Mouse (Mus musculus) bone marrow, adult 2 months (tissue): ENCODE results near the gene Xpo4. TPM values are rescaled to one million over a fixed set of nuclear protein-coding genes. Genes with fewer than 3 reads are reported as not detected.

ENCODE experiments used
- H3K27ac ChIP-seq: fragments of 200-500 bp; 2 replicates; pipeline ENCODE4 v1.5.1; 2012; ENCODE audit warnings: low read depth, mild to moderate bottlenecking, control low read depth, inconsistent platforms, low read length; ENCODE audit not compliant: control insufficient read depth, poor library complexity, insufficient read depth
- H3K4me1 ChIP-seq: fragments of 200-500 bp; 2 replicates; pipeline ENCODE4 v1.6.1; 2011; ENCODE audit warnings: low read length; ENCODE audit not compliant: control insufficient read depth, insufficient read depth
- H3K4me3 ChIP-seq: fragments of 200-500 bp; replicated peaks from 2 replicates; pipeline ENCODE3; 2011; ENCODE audit warnings: mild to moderate bottlenecking, low read depth, low read length, control low read depth; ENCODE audit not compliant: control insufficient read depth
- CTCF ChIP-seq: fragments of 200-500 bp; IDR thresholded peaks from 2 replicates; pipeline ENCODE4 v1.5.1; 2011; ENCODE audit warnings: low read length, control low read depth; ENCODE audit not compliant: control insufficient read depth, insufficient read depth
- POLR2A ChIP-seq: fragments of 200-500 bp; IDR thresholded peaks from 2 replicates; pipeline ENCODE4 v1.6.1; 2011; ENCODE audit warnings: low read depth, mild to moderate bottlenecking, control low read depth, low read length, borderline replicate concordance; ENCODE audit not compliant: control insufficient read depth
- WGBS: fragments of 180-500 bp; shearing (Covaris S2); methylation state at CpG from one replicate; pipeline ENCODE4 v1.1.7; 2018; 5-methylcytosine and 5-hydroxymethylcytosine counted together
- polyA plus RNA-seq: library from polyadenylated mRNA; stranded (reverse); fragments of >200 nt; gene quantifications from 2 replicates; pipeline ENCODE4 v1.2.4, GENCODE M21; 2011; ENCODE audit warnings: low replicate concordance; ENCODE audit not compliant: missing spikeins, insufficient read depth, insufficient read length

Xpo4 gene
- polyA plus RNA-seq, 1 experiment: 10.1 TPM

GRCm38 (mm10) chr14:57615828-57616227 lies 49.4 kb downstream of the Xpo4 start:
- 91% methylated on average over 6 of the region's 6 CpGs for WGBS
- TF ChIP-seq CTCF: no peak
- no peak for TF ChIP-seq POLR2A

DNA sequence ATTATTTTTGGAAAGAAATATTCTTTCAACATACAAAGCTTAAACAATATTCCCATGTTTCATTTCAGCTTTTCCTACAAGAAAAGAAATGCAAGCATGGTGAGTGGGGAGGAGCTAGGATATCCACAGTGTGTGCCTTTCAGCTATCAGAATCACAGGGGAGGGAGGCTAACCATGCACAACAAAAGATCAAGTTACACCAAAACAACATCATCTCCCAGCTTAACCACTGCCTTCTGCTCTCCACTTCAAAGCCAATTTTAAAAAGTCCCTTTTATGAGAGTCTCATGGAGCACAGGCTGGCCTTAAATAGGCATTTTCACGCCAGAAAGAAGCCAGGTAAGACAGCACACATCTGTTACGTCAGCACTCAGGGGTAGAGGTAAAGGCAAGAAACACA lies 54.2 kb downstream of the Xpo4 start:
- WGBS: 90% methylated on average over 2 of the region's 2 CpGs
- Histone ChIP-seq H3K27ac (no peak overlapping the region), H3K4me3 (no peak overlapping the region), H3K4me1 (no peaks in the 10 kb centered on the region)
- no peak for TF ChIP-seq CTCF
- TF ChIP-seq POLR2A: no peak

More at GRCm38 (mm10) chr14:57615828-57616227, 49.4 kb downstream of the Xpo4 start:
- Histone ChIP-seq H3K27ac (no peak overlapping the region), H3K4me1 (no peaks in the 10 kb centered on the region; the same call in 1 of the 2 replicates), H3K4me3 (no peak overlapping the region)

DNA sequence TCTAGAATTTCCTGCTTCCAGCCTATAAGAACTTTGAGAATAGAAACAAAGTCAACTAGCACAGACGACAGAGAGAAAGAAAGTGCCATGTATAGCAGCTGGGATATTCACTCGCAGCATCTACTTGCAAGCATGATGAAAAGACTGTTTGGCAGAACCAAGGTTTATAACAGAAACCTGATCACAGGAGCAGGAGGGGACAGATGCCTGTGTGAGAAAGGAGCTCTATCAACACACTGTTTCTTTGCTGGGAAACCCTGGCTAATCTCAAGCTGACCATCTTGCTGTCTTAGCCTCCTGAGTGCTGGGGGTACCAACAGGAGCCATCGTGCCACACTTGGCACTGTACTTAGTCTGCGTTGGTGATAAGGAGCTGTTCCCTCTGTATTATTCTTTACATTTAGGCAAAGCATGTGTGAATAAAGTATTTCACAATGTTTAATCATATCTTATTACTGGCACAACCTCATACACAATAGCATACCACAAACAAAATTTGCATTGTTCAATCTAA lies 55.4 kb downstream of the Xpo4 start:
- Histone ChIP-seq H3K4me1 (no peaks in the 10 kb centered on the region), H3K4me3 (no peak overlapping the region), H3K27ac (no peak overlapping the region)
- WGBS: 72% methylated on average over 4 of the region's 4 CpGs
- TF ChIP-seq POLR2A (no peak), CTCF (no peak)

DNA sequence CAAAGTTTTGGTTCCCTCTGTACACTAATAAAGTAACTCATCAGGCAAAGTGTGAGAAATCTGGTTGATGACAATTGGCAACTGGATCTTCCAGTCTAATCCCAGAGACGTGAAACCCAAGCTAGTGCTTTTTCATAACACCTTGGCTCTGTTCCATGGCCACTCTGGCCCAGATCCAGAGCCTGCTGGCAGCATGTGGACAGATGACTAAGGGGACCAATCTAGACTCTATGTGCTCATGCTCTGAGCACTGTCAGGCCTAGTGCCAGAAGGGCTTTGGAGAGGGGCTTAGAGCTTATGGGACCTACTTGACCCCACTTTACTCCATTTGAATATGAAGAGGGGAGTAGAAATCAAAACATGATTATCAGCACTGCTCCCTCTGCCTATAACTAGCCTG lies 57.7 kb downstream of the Xpo4 start:
- Histone ChIP-seq H3K4me1 (no peaks in the 10 kb centered on the region), H3K4me3 (no peak overlapping the region), H3K27ac (no peak overlapping the region)
- TF ChIP-seq CTCF: no peak
- TF ChIP-seq POLR2A: no peak
- 22% methylated on average over 1 of the region's 1 CpGs for WGBS

DNA sequence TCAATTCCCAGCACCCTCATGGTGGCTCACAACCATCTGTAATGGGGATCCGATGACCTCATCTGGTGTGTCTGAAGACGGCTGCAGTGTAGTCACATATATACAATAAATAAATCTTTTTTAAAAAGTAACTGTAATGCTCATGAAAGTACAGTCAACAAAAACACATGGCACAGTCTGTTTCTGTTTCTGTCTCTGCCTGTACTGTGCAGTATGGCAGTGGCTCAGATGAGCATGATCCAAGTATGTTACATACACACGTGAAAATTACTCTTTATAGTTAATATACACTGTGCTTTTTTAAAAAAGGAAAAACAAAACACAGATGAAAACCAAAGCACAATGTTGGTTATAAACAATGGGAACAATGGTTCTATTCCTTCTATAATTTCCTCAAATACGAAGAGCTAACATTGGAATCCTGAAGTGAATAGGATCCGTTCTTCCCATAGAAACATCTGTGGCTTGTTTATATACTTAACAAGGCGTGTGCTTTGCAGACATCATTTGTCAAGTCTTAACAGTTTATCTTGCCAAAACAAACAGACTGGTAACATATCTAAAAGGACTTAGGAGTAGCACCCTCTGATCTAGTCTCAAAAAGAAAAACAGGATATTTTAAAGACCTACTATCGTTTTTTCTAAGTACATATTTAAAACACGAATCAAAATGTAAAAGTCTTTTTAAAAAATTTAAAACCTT lies 58.4 kb downstream of the Xpo4 start:
- 83% methylated on average over 8 of the region's 8 CpGs for WGBS
- TF ChIP-seq POLR2A (no peak), CTCF (no peak)
- Histone ChIP-seq H3K4me3 (no peak overlapping the region), H3K27ac (no peak overlapping the region), H3K4me1 (no peaks in the 10 kb centered on the region)

DNA sequence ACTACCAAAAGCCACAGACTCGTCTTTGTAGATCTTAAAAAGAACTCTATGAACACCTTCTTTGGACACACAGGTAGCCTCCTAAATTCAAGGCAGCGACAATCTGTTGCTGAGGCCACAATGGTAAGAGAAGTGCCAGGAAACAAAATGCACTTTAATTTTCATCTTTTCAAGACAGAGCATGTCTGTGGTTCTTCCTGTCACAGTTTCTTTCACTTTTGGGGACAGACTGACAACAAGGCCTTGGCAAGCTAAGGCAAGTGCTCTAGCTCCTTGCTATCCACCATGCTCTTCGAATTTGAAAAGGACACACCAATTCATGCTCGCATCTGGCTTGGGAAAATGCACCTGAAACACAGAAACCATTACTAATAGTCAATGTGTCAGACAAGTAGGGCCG lies 72.0 kb downstream of the Xpo4 start:
- no peak for TF ChIP-seq CTCF
- TF ChIP-seq POLR2A: no peak
- Histone ChIP-seq H3K27ac (no peak overlapping the region), H3K4me1 (no peaks in the 10 kb centered on the region), H3K4me3 (no peak overlapping the region)
- WGBS: 89% methylated on average over 5 of the region's 5 CpGs

DNA sequence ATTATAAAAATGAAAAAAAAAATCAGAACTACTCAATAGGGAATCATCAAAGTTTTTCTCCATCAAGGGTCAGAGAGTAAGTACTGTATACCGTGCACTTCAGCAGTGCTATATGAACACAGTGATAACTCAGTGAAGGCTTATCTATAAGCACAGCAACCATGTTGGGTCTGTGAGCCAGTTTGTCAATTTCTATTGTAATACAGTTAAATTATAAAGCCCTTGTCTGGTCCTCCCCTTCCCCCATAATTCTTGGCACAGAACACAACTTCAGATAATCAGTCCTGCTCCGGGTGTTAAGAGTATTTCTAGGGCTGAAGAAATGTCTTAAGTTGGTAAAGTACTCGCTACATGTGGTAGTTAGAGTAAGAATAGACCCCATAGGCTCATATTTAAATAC lies 73.4 kb downstream of the Xpo4 start:
- TF ChIP-seq POLR2A: no peak
- TF ChIP-seq CTCF: no peak
- Histone ChIP-seq H3K4me1 (no peaks in the 10 kb centered on the region), H3K4me3 (no peak overlapping the region), H3K27ac (no peak overlapping the region)
- 79% methylated on average over 3 of the region's 3 CpGs for WGBS

GRCm38 (mm10) chr14:57576364-57577060 lies 88.7 kb downstream of the Xpo4 start:
- H3K4me3 ChIP-seq: no peak overlapping the region
- H3K4me1 ChIP-seq: no peaks in the 10 kb centered on the region; the same call in 1 of the 2 replicates
- no peak overlapping the region for H3K27ac ChIP-seq
- TF ChIP-seq CTCF (no peak), POLR2A (no peak)
- 59% methylated on average over 2 of the region's 2 CpGs for WGBS
